Mouse (Mus musculus): ENCODE data around the gene Hist1h2bh. TPM values are rescaled to one million over a fixed set of nuclear protein-coding genes. Genes with fewer than 3 reads are reported as not detected.

Gene Hist1h2bh
- polyA plus RNA-seq, 1 experiment, result 0.69 TPM

DNA sequence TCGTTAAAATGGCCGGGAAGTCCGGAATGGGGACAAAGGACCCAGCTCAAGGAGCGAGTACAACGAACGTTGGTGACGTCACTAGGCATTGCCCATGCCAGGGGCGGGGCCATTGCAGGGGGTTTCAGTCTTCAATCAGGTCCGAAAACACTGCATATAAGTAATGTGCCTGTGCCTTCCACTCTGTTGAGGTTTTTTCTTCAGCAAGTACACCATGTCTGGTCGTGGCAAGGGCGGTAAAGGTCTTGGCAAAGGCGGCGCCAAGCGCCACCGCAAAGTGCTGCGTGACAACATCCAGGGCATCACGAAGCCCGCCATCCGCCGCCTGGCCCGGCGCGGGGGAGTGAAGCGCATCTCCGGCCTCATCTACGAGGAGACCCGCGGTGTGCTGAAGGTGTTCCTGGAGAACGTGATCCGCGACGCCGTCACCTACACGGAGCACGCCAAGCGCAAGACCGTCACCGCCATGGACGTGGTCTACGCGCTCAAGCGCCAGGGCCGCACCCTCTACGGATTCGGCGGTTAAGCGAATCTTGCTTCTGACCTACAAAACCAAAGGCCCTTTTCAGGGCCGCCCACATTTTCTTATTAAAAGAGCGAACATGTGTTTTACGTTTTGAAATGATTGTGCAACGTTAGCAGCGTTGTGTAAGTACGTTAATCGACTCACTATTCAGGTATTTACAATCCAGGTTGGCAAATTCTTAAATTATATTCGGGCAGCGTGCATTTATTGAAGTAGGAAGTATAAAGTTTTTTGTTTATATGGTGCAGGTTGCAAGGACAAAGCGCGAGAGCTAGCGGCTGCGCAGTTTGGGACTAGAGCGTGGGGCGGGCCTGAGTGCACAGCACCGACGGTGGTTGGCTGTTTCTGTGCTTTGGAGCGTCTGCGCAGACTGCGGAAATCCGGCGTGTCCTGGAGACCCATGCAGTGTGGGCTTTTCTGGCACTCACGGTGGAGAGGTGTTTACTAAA is 12.0 kb downstream of the Hist1h2bh start, which contains the start of gene Hist1h4h:
Gene Hist1h4h, plus strand, starts transcription at position 150 of the 975 bp plus-strand sequence.
- DNase-seq (ENCODE audit: low spot score), result peak; percentile 86

- DNase-seq (ENCODE audit: low spot score), result peak; percentile 41
Observed at GRCm38 (mm10) chr13:23530181-23530900, 12.9 kb downstream of the Hist1h2bh start.

DNA sequence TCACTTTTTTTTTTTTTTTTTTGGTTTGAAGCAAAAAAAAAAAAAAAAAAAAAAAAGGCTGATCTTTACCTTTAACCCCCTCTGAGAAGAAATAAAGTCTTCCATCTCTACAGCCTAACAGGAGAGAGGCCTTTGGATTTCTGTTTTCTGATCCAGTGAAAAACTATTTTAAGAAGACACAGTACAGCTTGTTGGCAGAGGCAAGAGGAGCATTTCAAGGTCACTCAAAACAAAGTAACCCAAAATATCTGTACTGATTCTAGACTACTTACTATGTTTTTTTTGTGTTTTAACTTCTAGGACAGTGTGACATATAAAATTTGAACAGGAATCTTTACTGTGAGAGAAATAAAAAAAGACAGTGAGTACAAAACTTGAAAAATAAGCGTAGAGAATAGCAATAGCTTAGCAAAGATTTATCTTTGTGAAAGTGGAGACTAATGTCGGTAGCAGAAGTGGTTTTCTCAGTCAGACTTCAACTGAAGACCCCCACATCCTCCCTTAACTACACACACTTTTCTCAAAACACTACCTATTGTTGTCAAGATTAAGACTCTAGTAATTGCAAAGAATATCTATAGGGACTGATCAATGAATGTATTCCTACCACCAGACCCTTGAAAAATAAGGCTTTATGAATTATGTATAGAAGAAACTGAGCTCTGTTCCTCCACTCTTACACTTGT is 13.6 kb downstream of the Hist1h2bh start:
- DNase-seq (ENCODE audit: low spot score), result no peak

DNA sequence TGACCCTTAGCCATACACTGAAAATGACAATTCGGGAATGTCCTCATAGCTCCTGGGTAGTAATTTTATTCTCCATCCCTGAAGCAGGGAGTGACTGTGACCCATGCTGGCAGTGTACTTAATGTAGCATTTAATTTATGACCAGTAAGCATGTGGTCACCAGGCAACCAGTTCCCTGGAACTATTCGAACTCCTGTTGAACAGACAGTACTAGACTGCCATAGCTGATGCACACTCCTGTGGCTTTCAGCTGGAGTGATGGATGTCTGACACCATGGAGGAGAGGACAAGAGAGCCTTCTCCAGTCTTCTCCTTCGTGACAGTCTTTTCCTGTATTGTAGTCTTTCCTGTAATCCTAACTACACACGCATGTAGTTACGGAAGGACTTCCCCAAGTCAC is 14.2 kb downstream of the Hist1h2bh start:
- DNase-seq (ENCODE audit: low spot score), result no peak

DNA sequence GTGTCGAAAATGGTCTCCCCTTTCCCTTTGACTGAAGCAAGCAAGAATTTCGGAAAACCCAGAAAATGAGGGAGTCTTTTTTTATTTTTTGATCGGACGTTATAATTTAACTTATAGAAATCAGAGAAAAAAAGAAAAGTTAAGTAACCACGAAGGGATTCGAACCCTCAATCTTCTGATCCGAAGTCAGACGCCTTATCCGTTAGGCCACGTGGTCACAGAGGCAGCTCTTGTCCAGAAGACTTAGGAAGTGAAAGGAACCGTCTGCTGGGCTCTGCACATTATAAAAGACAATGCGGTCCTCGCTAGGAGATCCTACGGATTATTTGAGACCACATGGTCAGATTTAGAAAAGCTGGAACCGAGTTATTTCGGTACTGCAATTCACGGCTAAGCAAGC is 16.9 kb downstream of the Hist1h2bh start:
- DNase-seq (ENCODE audit: low spot score), result peak; percentile 86

- no peak for DNase-seq (ENCODE audit: low spot score)
Observed at GRCm38 (mm10) chr13:23525901-23526300, 17.3 kb downstream of the Hist1h2bh start.

DNA sequence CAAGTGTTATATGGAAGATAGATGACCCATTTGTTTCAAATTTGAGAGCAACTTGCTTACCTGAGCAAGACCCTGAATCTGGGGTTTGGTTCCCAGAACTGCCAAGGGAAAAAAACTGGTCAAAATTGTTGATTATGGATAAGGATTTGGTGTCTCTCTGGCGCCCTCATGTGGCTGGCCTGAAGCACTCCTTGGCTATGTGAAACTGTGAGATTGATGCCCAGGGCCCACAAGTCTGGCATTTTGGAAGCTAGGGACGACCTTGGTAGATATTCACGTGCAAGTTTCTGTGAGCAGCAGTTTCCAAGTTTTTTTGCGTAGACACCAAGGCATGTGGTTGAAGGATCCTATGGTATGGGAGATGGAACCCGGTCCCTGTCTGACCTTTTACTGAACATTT is 18.5 kb downstream of the Hist1h2bh start:
- DNase-seq (ENCODE audit: low spot score), result peak; percentile 58

DNA sequence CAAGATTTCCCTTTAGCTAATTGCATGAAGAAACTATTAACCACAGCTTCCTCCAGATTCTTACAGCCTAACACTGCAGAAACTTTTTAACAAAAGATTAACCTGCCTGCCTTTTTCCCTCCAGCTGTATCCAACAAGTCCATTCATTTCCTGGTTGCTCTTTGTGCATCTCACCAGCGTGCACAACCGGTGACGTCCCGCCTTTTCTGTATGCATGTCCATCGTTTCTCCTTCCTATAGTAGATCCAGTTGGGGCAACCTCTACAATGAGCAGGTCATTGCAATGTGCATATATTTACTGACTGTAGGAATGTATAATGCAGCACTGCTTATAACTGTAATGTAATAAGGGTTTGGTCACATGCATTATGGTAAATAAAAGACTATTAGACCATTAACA is 19.2 kb downstream of the Hist1h2bh start:
- DNase-seq (ENCODE audit: low spot score), result no peak

- peak; percentile 42 for DNase-seq (ENCODE audit: low spot score)
Observed at GRCm38 (mm10) chr13:23521703-23522102, 21.5 kb downstream of the Hist1h2bh start.

GRCm38 (mm10) chr13:23519416-23519815 is 23.8 kb downstream of the Hist1h2bh start:
- DNase-seq (ENCODE audit: low spot score), result peak; percentile 50

GRCm38 (mm10) chr13:23518885-23519284 is 24.3 kb downstream of the Hist1h2bh start:
- DNase-seq (ENCODE audit: low spot score), result peak; percentile 34

DNA sequence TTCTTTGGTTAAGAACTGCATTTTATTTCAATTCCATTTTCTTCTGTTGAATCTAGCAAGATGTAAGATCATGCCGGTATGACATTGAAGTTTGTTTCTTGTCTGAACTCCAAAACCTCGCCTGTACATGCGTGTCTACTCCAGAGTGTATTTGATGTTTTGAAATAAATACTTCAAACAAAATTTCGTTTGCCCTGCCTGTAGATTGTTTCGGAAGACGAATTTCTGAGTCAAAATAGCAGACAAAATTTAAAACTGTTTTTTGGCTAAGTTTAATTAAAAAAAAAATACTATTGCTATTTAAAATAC is 24.9 kb downstream of the Hist1h2bh start:
- no peak for DNase-seq (ENCODE audit: low spot score)

DNA sequence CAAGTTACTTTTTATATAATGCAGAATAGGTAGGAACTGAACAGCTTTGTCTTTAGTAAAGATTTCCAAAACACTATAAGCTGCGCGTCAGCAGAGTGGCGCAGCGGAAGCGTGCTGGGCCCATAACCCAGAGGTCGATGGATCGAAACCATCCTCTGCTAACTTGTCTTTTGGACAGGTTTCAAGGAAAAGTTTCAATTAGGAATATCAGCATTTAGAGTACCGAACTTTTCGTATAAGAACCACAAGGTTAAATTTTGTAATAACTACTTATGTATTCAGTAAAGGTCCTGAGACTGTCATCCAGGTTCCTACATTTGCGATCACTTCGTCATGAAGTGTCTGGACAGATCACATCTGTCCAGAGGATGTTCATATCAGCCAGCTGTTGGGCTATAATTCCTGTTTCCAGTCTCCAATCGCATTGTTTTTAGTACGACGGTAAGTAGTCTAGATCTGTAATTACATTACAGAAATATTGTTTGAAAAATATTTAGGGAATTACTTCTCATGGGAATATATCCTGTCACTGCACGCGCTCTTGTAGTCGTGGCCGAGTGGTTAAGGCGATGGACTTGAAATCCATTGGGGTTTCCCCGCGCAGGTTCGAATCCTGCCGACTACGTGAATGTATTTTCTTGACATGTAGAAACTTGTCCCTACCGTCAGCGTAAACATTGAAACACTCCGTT is 25.4 kb downstream of the Hist1h2bh start:
- DNase-seq (ENCODE audit: low spot score), result peak; percentile 79

- DNase-seq (ENCODE audit: low spot score), result peak; percentile 58
Observed at GRCm38 (mm10) chr13:23516822-23517602, 26.2 kb downstream of the Hist1h2bh start.

DNA sequence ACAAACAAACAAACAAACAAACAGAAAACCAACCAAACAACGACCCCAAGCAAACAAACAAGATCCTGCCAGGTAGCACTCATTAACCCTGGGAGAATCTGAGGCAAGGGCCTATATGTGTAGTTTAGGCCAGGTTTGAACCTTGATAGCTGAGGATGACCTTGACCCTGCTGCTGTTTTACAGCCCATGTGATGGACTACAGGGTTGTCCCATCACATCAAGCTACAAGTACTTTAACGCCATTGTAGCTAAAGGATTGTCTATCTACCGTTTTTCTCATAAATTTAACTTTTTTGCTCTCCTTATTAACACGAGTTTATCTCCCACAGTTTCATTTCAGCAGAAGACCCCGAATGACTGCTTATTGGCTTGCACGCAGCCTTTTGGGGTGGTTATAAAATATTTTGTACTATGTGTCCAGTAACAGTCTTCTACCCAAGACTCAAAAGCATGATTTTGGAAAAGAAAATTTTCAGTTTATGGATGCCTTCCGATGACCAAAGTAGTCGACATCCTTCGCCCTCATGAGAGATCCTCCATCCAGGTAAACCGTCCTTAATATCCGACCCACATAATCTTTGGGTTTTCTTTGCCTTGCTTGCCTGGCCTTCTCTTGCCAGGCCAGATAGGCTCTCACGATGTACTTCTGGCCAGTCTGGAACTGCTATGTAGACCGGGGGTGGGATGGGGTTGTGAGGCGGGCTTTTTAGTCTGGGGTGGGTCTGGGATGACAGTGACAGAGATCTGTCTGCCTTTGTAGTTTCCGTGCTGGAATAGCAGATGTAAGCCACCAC is 27.2 kb downstream of the Hist1h2bh start:
- DNase-seq (ENCODE audit: low spot score), result no peak

- no peak for DNase-seq (ENCODE audit: low spot score)
Observed at GRCm38 (mm10) chr13:23515281-23515680, 27.9 kb downstream of the Hist1h2bh start.

- DNase-seq (ENCODE audit: low spot score), result no peak
Observed at GRCm38 (mm10) chr13:23513517-23513916, 29.7 kb downstream of the Hist1h2bh start.

DNA sequence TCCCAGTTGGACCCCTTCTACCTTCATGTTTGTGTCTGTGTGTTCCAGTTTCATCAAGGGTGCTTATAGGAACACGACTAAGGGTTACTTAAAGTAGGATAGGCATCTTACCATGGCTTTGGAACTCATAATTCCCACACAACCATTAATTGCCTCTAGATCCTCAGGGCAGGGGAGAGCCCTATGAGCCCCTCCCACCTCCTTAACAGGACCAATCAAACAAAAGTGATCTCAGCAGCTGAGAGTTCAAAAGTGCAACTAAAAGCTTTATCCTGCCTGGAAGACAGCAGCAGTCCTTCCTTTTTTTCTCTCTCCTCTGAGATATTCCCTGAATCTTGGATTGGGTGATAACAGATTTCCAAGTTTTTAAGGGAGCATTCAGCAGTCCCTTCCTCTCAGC is 33.1 kb downstream of the Hist1h2bh start:
- no peak for DNase-seq (ENCODE audit: low spot score)

- DNase-seq (ENCODE audit: low spot score), result no peak
Observed at GRCm38 (mm10) chr13:23506819-23507515, 36.2 kb downstream of the Hist1h2bh start.
